Mouse (Mus musculus) ZHBTc4 (cell line): Measurements from ENCODE around the gene Dnajc15.

Experiments
- DNase-seq: peaks from one replicate; pipeline ENCODE4 v3.0.0-alpha.2; 2011; ENCODE audit warnings: low read depth, low spot score

Dnajc15 gene

GRCm38 (mm10) chr14:77860841-77861560, 13.9 kb downstream of the Dnajc15 start:
- no peak for DNase-seq

GRCm38 (mm10) chr14:77859894-77860293, 15.0 kb downstream of the Dnajc15 start:
- no peak for DNase-seq

GRCm38 (mm10) chr14:77853951-77854350, 21.0 kb downstream of the Dnajc15 start:
- no peak for DNase-seq

GRCm38 (mm10) chr14:77849852-77850251, 25.1 kb downstream of the Dnajc15 start:
- DNase-seq: no peak

DNA sequence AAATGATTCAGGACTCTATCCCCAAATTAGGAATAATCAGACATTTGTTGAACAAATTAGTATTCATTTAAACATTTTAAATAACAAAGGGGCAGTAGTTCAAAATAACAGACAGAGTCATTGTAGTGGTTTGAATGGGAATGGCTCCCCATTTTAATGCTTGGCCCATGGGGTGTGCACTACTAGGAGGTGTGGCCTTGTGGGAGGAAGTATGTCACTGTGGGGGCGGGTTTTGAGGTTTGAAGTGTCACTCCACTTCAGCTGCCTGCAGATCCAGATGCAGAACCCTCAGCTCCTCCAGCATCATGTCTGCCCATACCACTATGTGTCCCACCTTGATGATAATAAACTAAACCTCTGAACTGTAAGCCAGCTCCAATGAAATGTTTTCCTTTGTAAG, 26.6 kb downstream of the Dnajc15 start:
- peak; percentile 47 for DNase-seq

- DNase-seq: no peak
Observed at GRCm38 (mm10) chr14:77846206-77846605, 28.7 kb downstream of the Dnajc15 start.

DNA sequence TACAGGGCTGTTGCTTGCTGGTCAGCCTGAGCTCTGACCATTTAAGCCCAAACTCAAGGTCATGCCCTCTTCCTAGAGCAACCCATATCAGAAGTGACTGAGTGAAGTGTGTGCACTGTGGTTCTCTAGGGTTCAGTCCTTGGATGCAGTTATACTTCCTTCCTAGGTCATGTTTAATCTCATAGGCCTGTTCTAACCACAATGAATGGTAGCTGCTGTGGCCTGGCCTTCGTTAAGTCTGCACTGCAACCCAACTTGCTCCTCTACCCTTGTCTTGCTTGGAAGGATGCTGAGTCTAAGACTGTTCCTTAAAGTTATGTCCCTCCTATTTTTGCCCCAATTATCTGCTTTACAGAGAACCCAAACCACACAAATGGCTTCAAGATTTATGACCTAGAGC, 29.4 kb downstream of the Dnajc15 start:
- no peak for DNase-seq

GRCm38 (mm10) chr14:77840574-77840973, 34.4 kb downstream of the Dnajc15 start:
- no peak for DNase-seq

DNA sequence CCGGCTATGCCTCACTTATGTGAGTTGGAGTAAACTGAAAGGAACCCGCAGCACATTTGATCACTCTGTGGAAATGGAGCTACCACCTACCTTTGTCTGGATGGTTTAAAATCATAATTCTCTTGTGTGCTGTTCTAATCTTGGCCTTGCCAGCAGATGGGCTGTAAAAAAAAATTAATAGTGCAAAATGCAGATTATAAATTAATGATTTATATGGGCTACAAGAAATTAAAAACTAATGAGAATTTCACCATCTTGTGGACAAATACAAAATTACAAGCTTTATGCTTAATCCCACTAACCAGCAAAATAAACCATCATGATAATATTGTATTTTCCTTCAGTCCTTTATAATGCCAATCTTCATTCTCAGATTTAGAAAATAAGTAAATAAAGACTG, 34.8 kb downstream of the Dnajc15 start:
- DNase-seq: no peak

GRCm38 (mm10) chr14:77836794-77837193, 38.1 kb downstream of the Dnajc15 start:
- no peak for DNase-seq

GRCm38 (mm10) chr14:77832359-77832758, 42.6 kb downstream of the Dnajc15 start:
- DNase-seq: no peak

DNA sequence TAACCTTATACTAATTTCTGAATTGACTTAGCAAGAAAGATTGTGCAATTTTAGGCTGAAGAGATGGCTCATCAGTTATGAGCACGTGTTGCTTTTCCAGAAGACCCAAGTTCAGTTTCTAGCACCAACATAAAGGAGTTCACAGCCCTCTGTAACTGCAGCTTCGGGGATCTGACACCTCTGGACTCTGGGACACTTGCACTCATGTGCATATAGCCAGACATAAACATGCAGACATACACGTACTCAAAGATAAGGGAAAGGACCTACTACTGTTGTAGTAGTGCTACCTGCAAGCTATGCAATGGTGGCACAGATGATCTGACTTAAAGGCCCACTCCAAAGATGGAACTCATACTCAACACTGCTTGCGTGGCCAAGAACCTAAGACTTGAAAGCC, 43.0 kb downstream of the Dnajc15 start:
- DNase-seq: no peak

DNA sequence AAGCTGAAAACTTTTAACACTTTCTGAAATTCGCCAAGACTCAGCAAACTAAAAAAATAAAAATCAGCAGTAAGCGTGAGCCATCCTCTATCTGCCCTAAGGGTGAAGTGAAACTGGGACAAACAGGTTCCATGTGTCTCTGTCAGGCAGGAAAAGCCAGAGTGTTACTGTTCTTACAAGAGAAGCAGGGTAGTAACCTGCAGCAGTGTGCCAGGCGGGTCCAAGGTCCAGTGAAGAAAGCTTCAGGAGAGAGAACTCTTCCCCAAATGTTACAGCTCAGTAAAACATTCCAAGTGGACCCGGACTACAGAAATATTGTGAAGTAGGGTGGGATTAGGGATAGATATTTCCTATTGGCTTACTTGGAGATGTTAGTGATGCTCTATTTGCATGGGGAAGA, 45.3 kb downstream of the Dnajc15 start:
- no peak for DNase-seq

DNA sequence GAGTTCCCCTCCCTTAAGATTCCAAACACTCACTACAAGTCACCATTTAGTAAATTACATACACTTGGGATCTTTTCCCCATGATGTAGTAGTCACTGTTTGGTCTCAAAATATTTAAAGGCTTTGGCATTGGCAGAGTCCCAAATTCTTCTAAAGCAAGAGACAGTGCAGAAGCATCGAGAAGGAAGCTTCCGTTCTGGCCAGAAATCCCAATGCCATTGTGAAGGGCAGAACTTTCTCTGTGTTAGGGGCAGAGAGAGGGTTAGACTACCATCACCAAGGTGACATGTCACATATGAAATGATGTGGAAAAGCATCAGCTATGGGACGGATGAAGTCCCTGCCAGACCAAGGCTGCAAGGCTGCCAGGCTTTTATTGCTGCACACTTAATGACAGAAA, 49.0 kb downstream of the Dnajc15 start:
- no peak for DNase-seq

GRCm38 (mm10) chr14:77825121-77825520, 49.8 kb downstream of the Dnajc15 start:
- no peak for DNase-seq

GRCm38 (mm10) chr14:77819841-77820240, 55.1 kb downstream of the Dnajc15 start:
- DNase-seq: no peak

DNA sequence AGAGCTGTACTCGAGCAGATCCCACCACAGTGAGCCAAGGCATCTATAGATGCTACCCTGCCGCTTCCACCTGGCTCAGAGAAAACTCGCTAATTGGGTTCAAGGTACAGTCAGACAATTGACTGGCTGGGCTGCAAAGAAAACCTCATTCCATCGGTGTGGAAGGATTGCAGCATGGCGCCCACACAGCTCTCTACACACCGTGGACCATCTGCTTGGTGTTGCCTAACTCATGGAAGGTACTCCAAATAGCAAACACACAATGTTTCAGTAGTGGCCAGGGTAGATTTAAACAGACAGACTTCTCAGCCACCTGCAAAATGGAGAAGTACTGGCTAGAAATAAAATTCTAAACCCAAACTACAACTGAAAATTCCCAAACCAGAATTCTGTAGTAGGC, 57.4 kb downstream of the Dnajc15 start:
- DNase-seq: no peak

DNA sequence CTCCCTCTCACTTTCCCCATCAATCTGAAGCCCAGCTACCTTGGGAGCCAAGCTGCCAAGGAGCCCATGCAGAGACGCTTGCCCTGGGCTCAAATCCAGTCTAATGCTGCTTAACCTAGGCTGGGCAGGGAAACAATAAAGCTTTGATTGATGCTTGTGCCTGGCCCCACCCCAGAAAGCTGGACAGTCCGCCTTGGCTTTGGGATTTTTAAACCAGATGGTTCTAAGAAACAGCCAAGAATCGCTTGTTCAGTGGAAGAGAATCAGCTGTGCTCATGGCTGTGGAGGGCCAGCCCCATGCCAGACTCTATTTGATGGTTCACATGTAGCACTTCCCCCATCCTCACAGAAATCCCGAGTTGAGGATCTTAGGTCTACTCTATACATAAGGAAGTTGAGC, 60.0 kb downstream of the Dnajc15 start:
- DNase-seq: no peak

GRCm38 (mm10) chr14:77812890-77813289, 62.0 kb downstream of the Dnajc15 start:
- no peak for DNase-seq

- no peak for DNase-seq
Observed at GRCm38 (mm10) chr14:77811466-77811865, 63.5 kb downstream of the Dnajc15 start.

DNA sequence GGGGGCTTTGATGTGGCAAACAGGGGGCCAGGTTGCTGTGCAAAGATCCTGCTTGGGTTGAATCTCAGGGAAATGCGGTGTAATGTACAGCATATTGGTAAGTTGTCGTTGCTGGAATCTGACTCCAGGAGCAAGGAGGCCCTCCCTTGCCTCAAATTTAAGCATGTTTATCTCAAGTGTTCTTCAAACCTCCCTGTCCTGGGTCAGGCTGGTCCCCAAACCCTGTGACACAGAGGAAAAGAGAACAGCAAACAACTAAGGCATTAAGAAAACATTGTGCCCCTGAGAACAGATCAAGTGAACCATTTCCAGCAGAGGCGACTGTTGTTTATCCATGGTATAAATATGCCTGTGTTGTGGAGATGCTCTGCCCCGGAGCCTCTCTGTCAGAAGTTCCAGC, 67.1 kb downstream of the Dnajc15 start:
- DNase-seq: no peak

GRCm38 (mm10) chr14:77806345-77806744, 68.6 kb downstream of the Dnajc15 start:
- no peak for DNase-seq

DNA sequence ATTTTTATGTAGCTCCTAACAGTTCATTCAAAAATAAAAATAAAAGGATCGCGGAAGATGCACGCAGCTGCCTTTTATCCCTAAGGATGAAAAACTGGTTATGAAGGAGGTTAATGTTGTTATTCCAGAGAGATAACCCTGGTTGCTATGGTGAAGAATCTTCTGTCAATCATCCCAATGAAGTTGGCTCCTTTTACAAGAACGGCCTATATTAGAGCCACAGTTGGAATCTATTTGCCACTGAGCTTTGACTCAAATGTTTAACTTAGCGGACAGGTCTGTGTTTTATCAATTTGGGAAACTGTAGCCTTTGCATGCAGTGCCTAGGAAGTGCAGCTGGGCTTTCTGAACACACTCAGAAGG, 72.7 kb downstream of the Dnajc15 start:
- DNase-seq: no peak
